Mouse (Mus musculus) hindbrain, embryonic 16.5 days (tissue): Measurements from ENCODE around the gene Msx2. TPM values are rescaled to one million over a fixed set of nuclear protein-coding genes. Genes with fewer than 3 reads are reported as not detected.

Experiments used
- ATAC-seq: fragments of 200-750 bp; cut with Nextera tagmentation; 2 replicates; pipeline ENCODE4 v1.8.0; 2017; ENCODE audit warnings: moderate TSS enrichment, moderate library complexity
- H3K27ac ChIP-seq: fragments of 300-500 bp; sonication (generic); 2 replicates; pipeline ENCODE4 v1.5.1; 2014; ENCODE audit warnings: low read depth, mild to moderate bottlenecking, control low read depth, low read length, moderate library complexity
- H3K27me3 ChIP-seq: fragments of 300-500 bp; sonication (generic); replicated peaks from 2 replicates; pipeline ENCODE4 v1.6.1; 2014; ENCODE audit warnings: low read length; ENCODE audit not compliant: control insufficient read depth, insufficient read depth
- H3K36me3 ChIP-seq: fragments of 300-500 bp; sonication (generic); 2 replicates; pipeline ENCODE4 v1.6.1; 2014; ENCODE audit warnings: mild to moderate bottlenecking, low read length, moderate library complexity, mixed read lengths; ENCODE audit not compliant: control insufficient read depth, insufficient read depth
- H3K4me1 ChIP-seq: fragments of 300-500 bp; sonication (generic); 2 replicates; pipeline ENCODE4 v1.6.1; 2014; ENCODE audit warnings: low read depth, low read length; ENCODE audit not compliant: control insufficient read depth, insufficient read depth
- H3K4me2 ChIP-seq: fragments of 300-500 bp; sonication (generic); 2 replicates; pipeline ENCODE4 v1.6.1; 2014; ENCODE audit warnings: mild to moderate bottlenecking, low read length, control low read depth, moderate library complexity
- H3K4me3 ChIP-seq: fragments of 300-500 bp; sonication (generic); 2 replicates; pipeline ENCODE4 v1.5.1; 2014; ENCODE audit warnings: mild to moderate bottlenecking, low read length, control low read depth, moderate library complexity
- H3K9ac ChIP-seq: fragments of 300-500 bp; sonication (generic); 2 replicates; pipeline ENCODE4 v1.6.1; 2014; ENCODE audit warnings: low read depth, mild to moderate bottlenecking, control low read depth, low read length, moderate library complexity
- H3K9me3 ChIP-seq: fragments of 300-500 bp; sonication (generic); 2 replicates; pipeline ENCODE4 v1.6.1; 2014; ENCODE audit warnings: mild to moderate bottlenecking, low read length, moderate library complexity; ENCODE audit not compliant: control insufficient read depth
- WGBS: fragments of 180-500 bp; shearing (Covaris S2); extraction: QIAGEN DNeasy Blood & Tissue Kit; methylation state at CpG from one replicate; pipeline ENCODE4 v1.1.7; 2014; 5-methylcytosine and 5-hydroxymethylcytosine counted together
- polyA plus RNA-seq: library from polyadenylated mRNA; unstranded; fragments of >200 nt; fragmentation: Nextera tagmentation; extraction: Ambion mirVana; gene quantifications from 2 replicates; pipeline ENCODE4 v1.2.1, GENCODE M21; 2015

Msx2 gene
- polyA plus RNA-seq, 1 experiment from 2014 or later = 2.4 TPM

GRCm38 (mm10) chr13:53501057-53501456, 28.2 kb upstream of the Msx2 start:
- Histone ChIP-seq H3K4me1 (peaks cover 4% of the 10 kb centered on the region; the same call in 1 of the 2 replicates), H3K9me3 (no peaks in the 10 kb centered on the region), H3K9ac (no peak overlapping the region), H3K27me3 (no peaks in the 10 kb centered on the region), H3K36me3 (no peaks in the 10 kb centered on the region), H3K4me2 (no peak overlapping the region), H3K27ac (no peak overlapping the region), H3K4me3 (no peak overlapping the region)
- no peak for ATAC-seq
- WGBS = 33% methylated on average over 3 of the region's 3 CpGs

DNA sequence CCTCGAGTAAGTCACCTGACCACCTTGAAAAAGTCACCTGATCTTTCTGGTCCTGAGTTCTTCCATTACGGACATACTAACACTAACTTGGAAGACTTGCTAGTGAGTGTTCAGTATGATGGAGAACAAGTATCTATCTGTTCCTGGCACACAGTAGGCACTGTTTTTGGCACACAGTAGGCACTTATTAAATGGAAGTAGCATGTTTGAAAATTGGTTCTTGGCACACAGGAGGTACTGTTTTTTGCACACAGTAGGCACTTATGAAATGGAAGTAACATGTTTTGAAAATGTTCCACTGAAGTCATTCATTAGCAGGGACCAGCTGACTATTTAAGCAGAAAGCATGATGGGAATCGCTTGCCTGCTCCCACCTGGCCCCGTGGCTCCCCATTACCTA, 13.6 kb upstream of the Msx2 start:
- no peaks in the 10 kb centered on the region for H3K36me3 ChIP-seq
- H3K27me3 ChIP-seq = no peaks in the 10 kb centered on the region
- no peak overlapping the region for H3K4me2 ChIP-seq
- WGBS = 67% methylated on average over 4 of the region's 4 CpGs
- H3K9me3 ChIP-seq = no peaks in the 10 kb centered on the region
- no peak overlapping the region for H3K27ac ChIP-seq
- H3K4me1 ChIP-seq = no peaks in the 10 kb centered on the region
- no peak for ATAC-seq
- H3K4me3 ChIP-seq = no peak overlapping the region
- H3K9ac ChIP-seq = no peak overlapping the region

DNA sequence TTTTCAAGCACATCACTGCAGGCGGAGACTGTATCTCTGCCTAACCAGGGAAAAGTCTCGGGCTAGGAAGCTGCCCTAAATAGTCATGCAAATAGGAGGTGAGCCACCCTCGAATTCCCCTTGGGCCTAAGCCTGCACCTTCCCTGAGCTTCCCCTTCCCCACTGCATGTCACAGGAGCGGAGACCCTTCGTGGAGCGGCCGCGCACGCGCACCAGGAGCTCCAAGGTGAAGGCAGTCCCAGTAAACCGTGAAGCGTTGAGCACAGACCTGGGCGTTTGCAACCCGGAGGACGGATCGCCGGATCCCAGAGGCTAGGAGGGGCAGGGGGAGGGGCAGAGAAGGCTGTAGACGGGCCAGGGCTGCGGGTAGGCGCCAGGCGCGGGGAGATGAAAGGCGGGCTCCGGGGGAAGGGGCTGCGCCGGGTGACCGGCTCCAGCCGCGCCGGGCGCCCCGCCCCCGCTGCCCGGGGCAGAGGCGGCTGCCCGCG, 2.9 kb upstream of the Msx2 start:
- peaks cover 48% of the 10 kb centered on the region for H3K27me3 ChIP-seq
- no peak overlapping the region for H3K27ac ChIP-seq
- H3K4me2 ChIP-seq = peak overlapping the region; percentile 97
- H3K4me1 ChIP-seq = peaks cover 18% of the 10 kb centered on the region
- H3K4me3 ChIP-seq = peak overlapping the region; percentile 62
- peak overlapping the region; percentile 69 for H3K9ac ChIP-seq
- WGBS = under 1% methylated on average over 33 of the region's 37 CpGs
- H3K9me3 ChIP-seq = no peaks in the 10 kb centered on the region
- no peaks in the 10 kb centered on the region for H3K36me3 ChIP-seq
- ATAC-seq = peak; percentile 71

- no peak for ATAC-seq
- Histone ChIP-seq H3K27ac (no peak overlapping the region), H3K4me2 (no peak overlapping the region), H3K9me3 (no peaks in the 10 kb centered on the region), H3K4me1 (peaks cover 18% of the 10 kb centered on the region), H3K9ac (no peak overlapping the region), H3K4me3 (no peak overlapping the region), H3K36me3 (no peaks in the 10 kb centered on the region), H3K27me3 (peaks cover 58% of the 10 kb centered on the region)
- 19% methylated on average over 6 of the region's 6 CpGs for WGBS
Measured at GRCm38 (mm10) chr13:53474491-53474890, 1.6 kb upstream of the Msx2 start.

DNA sequence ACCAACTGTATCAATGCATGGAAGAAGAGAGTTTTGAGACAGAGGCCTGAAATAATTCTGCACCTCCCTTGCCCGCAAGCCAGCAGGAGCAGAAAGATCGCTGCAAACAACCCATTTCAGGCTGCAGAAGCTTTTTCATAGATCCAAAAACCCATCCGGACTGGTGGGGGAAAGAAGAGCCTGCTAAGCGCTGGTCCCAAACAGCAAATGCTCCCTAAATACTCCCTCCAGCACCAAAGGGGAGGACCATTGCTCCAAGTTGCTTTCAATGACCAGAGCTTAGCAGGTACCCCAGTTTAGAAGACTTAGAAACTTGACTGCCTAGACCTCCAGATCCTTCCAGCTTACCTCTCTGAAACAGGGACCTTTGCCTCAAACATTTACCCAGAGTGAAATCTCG, 1.1 kb upstream of the Msx2 start:
- Histone ChIP-seq H3K27ac (no peak overlapping the region), H3K4me2 (no peak overlapping the region), H3K9ac (no peak overlapping the region), H3K9me3 (no peaks in the 10 kb centered on the region), H3K36me3 (no peaks in the 10 kb centered on the region), H3K4me3 (no peak overlapping the region), H3K27me3 (peaks cover 59% of the 10 kb centered on the region), H3K4me1 (peaks cover 18% of the 10 kb centered on the region)
- WGBS = 10% methylated on average over 5 of the region's 5 CpGs
- no peak for ATAC-seq

DNA sequence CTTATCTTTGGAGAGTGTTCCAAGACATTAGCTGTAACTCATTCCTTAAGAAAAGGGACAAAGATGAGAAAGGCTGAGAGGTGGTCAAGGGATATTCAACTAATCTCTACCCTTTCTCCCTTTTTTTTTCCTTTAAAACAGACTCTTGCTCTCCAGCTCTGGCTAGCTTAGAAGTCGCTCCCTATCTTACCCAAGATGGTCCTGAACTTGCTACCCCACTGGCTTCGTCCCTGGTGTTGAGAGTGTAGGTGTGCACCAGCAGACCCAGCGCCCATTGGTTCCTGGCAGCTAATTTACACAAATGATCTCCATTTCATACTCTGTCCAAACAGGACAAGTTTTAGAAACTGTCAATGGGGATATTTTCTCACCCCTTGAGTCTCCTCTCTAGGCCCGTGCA, 417 bp upstream of the Msx2 start:
- Histone ChIP-seq H3K4me2 (no peak overlapping the region; the same call in 1 of the 2 replicates), H3K4me3 (no peak overlapping the region), H3K9me3 (no peaks in the 10 kb centered on the region), H3K9ac (no peak overlapping the region), H3K36me3 (no peaks in the 10 kb centered on the region), H3K27me3 (peaks cover 60% of the 10 kb centered on the region), H3K4me1 (peaks cover 18% of the 10 kb centered on the region), H3K27ac (no peak overlapping the region)
- ATAC-seq = no peak
- 21% methylated on average over 4 of the region's 4 CpGs for WGBS

DNA sequence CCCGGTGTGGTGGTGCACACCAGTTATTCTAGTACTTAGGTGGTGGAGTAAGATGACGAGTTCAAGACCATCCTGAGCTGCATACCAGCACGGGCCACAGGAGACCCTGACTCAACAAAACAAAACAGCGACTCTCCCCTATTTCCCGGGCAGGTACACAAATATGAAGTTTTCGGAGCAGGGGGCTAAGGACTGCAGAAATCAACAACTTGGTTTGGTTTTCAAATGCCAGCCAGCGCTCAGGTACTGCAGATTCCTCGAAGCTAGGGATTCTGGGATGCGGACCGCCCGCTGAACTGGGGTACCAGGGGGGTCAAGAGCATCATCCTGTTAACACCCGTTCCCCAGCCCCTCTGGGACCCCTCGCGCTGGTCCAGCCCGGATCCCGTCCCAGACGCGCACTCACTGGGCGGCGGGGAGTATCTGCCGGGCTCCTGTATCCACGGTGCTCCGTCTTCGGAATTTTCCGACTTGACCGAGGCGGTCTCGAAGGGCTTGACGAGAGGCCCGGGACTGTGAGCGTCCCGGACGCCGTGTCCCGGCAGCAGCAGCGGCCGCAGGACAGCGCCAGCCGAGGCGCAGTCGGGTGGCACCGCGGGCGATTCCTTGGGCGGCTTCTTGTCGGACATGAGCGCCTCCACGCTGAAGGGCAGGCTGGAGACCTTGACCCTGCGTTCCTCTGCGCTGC, 804 bp downstream of the Msx2 start:
- H3K4me2 ChIP-seq = peak overlapping the region; percentile 77
- WGBS = under 1% methylated on average over 50 of the region's 50 CpGs
- peak overlapping the region; percentile 62 for H3K9ac ChIP-seq
- H3K4me1 ChIP-seq = peaks cover 18% of the 10 kb centered on the region
- no peaks in the 10 kb centered on the region for H3K36me3 ChIP-seq
- H3K27me3 ChIP-seq = peaks cover 60% of the 10 kb centered on the region
- peak; percentile 5; the same call in 1 of the 2 replicates for ATAC-seq
- peak overlapping the region; percentile 49 for H3K4me3 ChIP-seq
- H3K9me3 ChIP-seq = no peaks in the 10 kb centered on the region
- peak overlapping the region; percentile 42; the same call in 1 of the 2 replicates for H3K27ac ChIP-seq

GRCm38 (mm10) chr13:53471411-53471810, 1.5 kb downstream of the Msx2 start:
- Histone ChIP-seq H3K4me3 (peak overlapping the region; percentile 49), H3K4me1 (peaks cover 18% of the 10 kb centered on the region), H3K36me3 (no peaks in the 10 kb centered on the region), H3K4me2 (peak overlapping the region; percentile 77), H3K27me3 (peaks cover 54% of the 10 kb centered on the region), H3K9me3 (no peaks in the 10 kb centered on the region), H3K9ac (no peak overlapping the region), H3K27ac (no peak overlapping the region)
- WGBS = 3% methylated on average over 6 of the region's 6 CpGs
- ATAC-seq = no peak

DNA sequence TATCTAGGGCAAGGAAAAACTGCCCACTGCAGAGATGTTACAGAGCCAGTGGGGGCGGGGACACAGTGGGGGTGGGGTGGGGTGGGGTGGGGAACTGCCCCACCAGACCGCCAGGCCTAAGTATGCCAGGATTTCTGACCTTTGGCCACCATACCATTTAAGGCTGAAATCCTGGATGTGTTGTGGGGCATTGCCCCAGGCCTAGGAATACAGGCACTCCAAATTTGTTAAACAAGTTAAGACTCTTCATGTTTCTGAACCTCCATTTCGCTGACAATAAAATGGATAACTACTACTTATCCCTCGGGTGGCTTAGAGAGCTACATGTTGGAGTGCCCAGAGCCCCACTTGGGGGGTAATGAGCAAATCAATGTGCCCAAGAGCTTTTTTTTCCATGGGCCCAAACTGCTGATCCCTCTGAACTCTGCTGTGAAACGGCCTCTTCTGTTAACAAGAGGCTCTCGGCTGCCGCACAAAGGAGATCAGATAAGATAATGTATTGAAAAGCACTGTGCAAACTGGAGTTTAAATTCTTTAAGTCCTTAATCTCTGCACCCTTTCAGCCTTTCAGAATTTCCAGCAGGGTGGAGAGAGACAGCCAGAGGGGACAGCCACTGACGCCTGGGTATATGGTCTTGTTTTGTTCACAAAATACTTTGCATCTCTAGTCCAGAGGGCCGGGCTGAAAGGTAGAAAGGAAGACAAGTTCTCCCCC, 2.3 kb downstream of the Msx2 start:
- Histone ChIP-seq H3K4me2 (peak overlapping the region; percentile 25), H3K36me3 (no peaks in the 10 kb centered on the region), H3K4me1 (peaks cover 14% of the 10 kb centered on the region), H3K4me3 (peak overlapping the region; percentile 49), H3K9me3 (no peaks in the 10 kb centered on the region), H3K27ac (no peak overlapping the region), H3K27me3 (peaks cover 52% of the 10 kb centered on the region), H3K9ac (no peak overlapping the region)
- no peak for ATAC-seq
- 13% methylated on average over 9 of the region's 9 CpGs for WGBS
